In the genomic region with DNA sequence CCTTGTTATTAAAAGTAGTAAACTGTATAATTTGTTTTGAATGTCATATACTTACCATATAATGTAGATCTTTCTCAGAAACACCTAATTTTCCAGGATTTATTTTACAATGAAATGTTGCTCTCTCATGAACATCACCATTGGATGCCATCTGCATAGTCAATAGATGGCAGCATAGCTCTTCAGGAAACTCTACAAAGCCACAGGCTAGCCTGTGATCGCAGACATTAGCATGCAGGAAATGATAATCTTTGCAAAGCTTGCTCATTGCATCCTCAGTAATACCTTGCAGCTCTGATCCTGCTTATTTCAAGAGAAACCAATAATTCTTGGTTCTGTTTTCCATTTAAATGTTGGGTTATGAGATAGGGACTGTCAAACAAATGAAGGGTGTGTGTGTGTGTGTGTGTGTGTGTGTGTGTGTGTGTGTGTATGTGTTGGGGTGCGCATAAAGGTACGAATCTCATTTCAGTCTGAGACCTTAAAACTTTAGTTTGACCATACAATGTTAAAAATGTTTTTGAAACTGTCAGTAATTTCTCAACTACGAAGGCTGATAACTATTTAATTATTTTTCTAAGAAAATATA, we compare ENCODE assay signal across 9 mouse cellular contexts.
A peak's percentile ranks its signal among the peaks of the same experiment; 100 is the strongest.
DNase-seq lines count a peak whose midpoint lies in the region; ATAC-seq and TF ChIP-seq lines count a peak whose summit lies in the region.
"Had no signal": no experiment of that assay in that cellular context is flagged by ENCODE, and none has a peak within 500 bp of the region (broad histone marks: within the 10 kb centered on the region; RNA-seq: fewer than 3 reads in every experiment).

No protein-coding gene starts in this region.

- H3K4me2 ChIP-seq in lung, embryonic 14.5 days: no peak overlapping the region
- no peak overlapping the region for H3K4me2 ChIP-seq in hindbrain, postnatal 0 days (ENCODE audit: low read depth, low read length)
- H3K4me2 ChIP-seq: liver, embryonic 11.5 days; stomach, embryonic 15.5 days had no signal

- 67% methylated on average over 4 of the region's 4 CpGs for WGBS in lung, embryonic 14.5 days
- WGBS in hindbrain, postnatal 0 days: 70% methylated on average over 4 of the region's 4 CpGs

- no peaks in the 10 kb centered on the region for H3K27me3 ChIP-seq in lung, embryonic 14.5 days (ENCODE audit: insufficient read depth, low read length)
- H3K27me3 ChIP-seq in hindbrain, postnatal 0 days (ENCODE audit: insufficient read depth, low read length): no peaks in the 10 kb centered on the region
- H3K27me3 ChIP-seq: stomach, embryonic 15.5 days had no signal

- peak; percentile 50 for TF ChIP-seq CTCF in lung, embryonic 14.5 days (IDR thresholded peaks at IDR 0.05; ENCODE audit: low read depth)
- TF ChIP-seq CTCF in cortical plate, adult 2 months (IDR thresholded peaks at IDR 0.05; ENCODE audit: extremely low read depth, insufficient read depth, low read length): peak; percentile 61; the same call in 1 of the 2 replicates
- TF ChIP-seq CTCF in hindbrain, postnatal 0 days (IDR thresholded peaks at IDR 0.05; ENCODE audit: low read depth): peak; percentile 78

- no peak for TF ChIP-seq POLR2A in cortical plate, adult 2 months (IDR thresholded peaks at IDR 0.05; ENCODE audit: extremely low read depth, insufficient read depth, low read length)

- no peaks in the 10 kb centered on the region for H3K36me3 ChIP-seq in lung, embryonic 14.5 days (ENCODE audit: insufficient read depth)
- H3K36me3 ChIP-seq in hindbrain, postnatal 0 days (ENCODE audit: insufficient read depth, low read length): no peaks in the 10 kb centered on the region
- H3K36me3 ChIP-seq: stomach, embryonic 15.5 days had no signal

- no peaks in the 10 kb centered on the region for H3K9me3 ChIP-seq in lung, embryonic 14.5 days (ENCODE audit: low read depth, low read length)
- H3K9me3 ChIP-seq in hindbrain, postnatal 0 days (ENCODE audit: low read length): no peaks in the 10 kb centered on the region
- H3K9me3 ChIP-seq: stomach, embryonic 15.5 days had no signal

- H3K27ac ChIP-seq in lung, embryonic 14.5 days (ENCODE audit: low read depth): no peak overlapping the region
- no peak overlapping the region for H3K27ac ChIP-seq in cortical plate, adult 2 months (ENCODE audit: insufficient read depth, low read length)
- no peak overlapping the region for H3K27ac ChIP-seq in hindbrain, postnatal 0 days
- H3K27ac ChIP-seq: stomach, embryonic 15.5 days had no signal

- H3K4me1 ChIP-seq in lung, embryonic 14.5 days (ENCODE audit: insufficient read depth): no peaks in the 10 kb centered on the region
- H3K4me1 ChIP-seq in cortical plate, adult 2 months (ENCODE audit: control insufficient read depth, insufficient read depth, low read length): no peaks in the 10 kb centered on the region
- no peaks in the 10 kb centered on the region for H3K4me1 ChIP-seq in hindbrain, postnatal 0 days (ENCODE audit: insufficient read depth, low read length)
- H3K4me1 ChIP-seq: stomach, embryonic 15.5 days had no signal

- H3K9ac ChIP-seq in lung, embryonic 14.5 days: no peak overlapping the region
- H3K9ac ChIP-seq in hindbrain, postnatal 0 days (replicated peaks; ENCODE audit: low read length): no peak overlapping the region
- H3K9ac ChIP-seq: stomach, embryonic 15.5 days had no signal

- peak; percentile 61 for DNase-seq in lung, embryonic 14.5 days
- DNase-seq in lung, postnatal 14 days: no peak
- DNase-seq in hindbrain, postnatal 0 days (ENCODE audit: low spot score): peak; percentile 83
- peak; percentile 18 for DNase-seq in retina, adult 2 months (ENCODE audit: low read depth, low spot score)
- no peak for DNase-seq in adrenal gland, postnatal 25 days
- DNase-seq in cerebellum, adult 9-10 months: no peak

- H3K4me3 ChIP-seq in lung, embryonic 14.5 days (ENCODE audit: low read depth, low read length): no peak overlapping the region
- no peak overlapping the region for H3K4me3 ChIP-seq in cortical plate, adult 2 months (ENCODE audit: insufficient read depth, low read length)
- H3K4me3 ChIP-seq in hindbrain, postnatal 0 days (ENCODE audit: low read length): no peak overlapping the region
- H3K4me3 ChIP-seq: stomach, embryonic 15.5 days had no signal

- no peak for ATAC-seq in lung, embryonic 14.5 days (ENCODE audit: insufficient read depth)
- ATAC-seq in hindbrain, postnatal 0 days: peak; percentile 62; the same call in 1 of the 2 replicates

Comparison
In these comparisons a context has a peak if more than half of its experiments do, and no peak if none do; other contexts are left out.
1. DNase-seq: peak in lung, embryonic 14.5 days (single experiment), hindbrain, postnatal 0 days (single experiment) and retina, adult 2 months (single experiment); none in lung, postnatal 14 days (single experiment), adrenal gland, postnatal 25 days (single experiment) and cerebellum, adult 9-10 months (single experiment).
2. Peak in every context shown above with its lines, with median percentiles within 50 percentile points of each other: CTCF ChIP-seq.